Mouse (Mus musculus): Measurements from ENCODE around the gene Atcay.

DNA sequence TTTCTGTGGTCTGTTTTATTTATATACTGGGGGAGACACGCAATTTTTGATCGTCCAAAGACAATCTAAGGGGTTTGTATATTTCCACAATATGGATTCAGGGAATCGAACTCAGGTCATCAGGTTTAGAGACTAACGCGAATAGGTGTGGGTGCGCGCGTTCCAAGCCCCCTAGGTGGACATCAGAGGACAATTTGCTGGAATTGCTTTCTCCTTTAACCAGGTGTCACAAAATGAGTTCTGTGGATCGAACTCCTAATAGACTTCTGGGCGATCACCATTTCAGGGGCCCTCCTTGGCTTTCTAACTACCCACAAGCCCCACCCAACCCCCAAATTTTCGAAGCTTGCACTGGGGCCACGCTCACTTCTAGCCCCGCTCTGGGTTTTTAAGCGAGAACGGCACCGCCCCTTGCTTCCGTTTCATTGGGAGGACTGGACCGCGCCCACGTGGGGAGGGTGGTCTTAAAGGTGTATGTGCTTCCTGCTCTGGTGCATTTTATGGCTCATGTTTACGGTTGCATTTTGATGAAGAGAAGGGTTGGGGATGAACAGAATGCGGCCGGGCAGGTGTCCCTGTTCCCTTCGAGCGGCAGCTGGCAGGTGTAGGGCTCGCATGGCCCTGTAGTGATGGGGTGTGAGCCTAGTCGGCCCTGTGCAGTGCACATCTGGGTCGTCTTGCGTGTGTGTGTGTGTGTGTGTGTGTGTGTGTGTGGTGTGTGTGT lies 62.0 kb downstream of the Atcay start:
- 0 out of 2 replicates have a peak, but pooled peaks have one; percentile 44 for TF ChIP-seq POLR2A (IDR thresholded peaks at IDR 0.05; ENCODE audit: extremely low read depth, insufficient read depth, low read length)
- no peak for TF ChIP-seq CTCF (IDR thresholded peaks at IDR 0.05; ENCODE audit: extremely low read depth, insufficient read depth, low read length)
